Mouse (Mus musculus): Measurements from ENCODE around the gene Gmfg. TPM values are rescaled to one million over a fixed set of nuclear protein-coding genes. Genes with fewer than 3 reads are reported as not detected.
A peak's percentile ranks its signal among the peaks of the same experiment; 100 is the strongest.

The Gmfg gene
- total RNA-seq, 2 experiments from 2014 or later, result 1.8 to 3.1 TPM

DNA sequence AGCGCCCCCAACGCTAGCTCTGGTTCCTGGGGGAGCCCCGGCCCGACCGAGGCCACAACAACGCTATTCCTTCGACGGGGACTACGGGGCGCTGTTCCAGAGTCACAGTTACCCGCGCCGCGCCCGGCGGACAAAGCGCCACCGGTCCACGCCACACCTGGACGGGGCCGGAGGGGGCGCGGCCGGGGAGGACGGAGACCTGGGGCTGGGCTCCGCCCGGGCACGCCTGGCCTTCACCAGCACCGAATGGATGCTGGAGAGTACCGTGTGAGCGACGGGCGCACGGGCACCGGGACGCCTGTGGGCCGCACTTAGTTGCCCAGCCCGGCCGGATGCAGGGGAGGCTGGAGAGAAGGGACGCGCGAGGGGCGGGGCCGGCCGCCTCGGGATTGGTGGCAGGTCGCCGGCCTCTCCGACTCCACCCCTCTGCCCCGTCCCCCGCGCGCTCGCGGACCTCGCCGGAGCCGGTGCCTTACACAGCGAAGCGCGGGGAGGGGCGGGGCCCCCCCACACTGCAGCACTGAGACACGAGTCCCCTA lies 30.0 kb downstream of the Gmfg start:
- no peak for DNase-seq (ENCODE audit: low spot score in 2 of 2)

GRCm38 (mm10) chr7:28476191-28476590 lies 38.9 kb downstream of the Gmfg start:
- intact Hi-C loops (cut with DNase I), result no loop called here
- DNase-seq (ENCODE audit: low spot score in 2 of 2), result no peak

More for the DNA sequence above, 30.0 kb downstream of the Gmfg start:
- intact Hi-C loops (cut with DNase I), result no loop called here

- no peak for DNase-seq (ENCODE audit: low spot score in 2 of 2)
- intact Hi-C loops (cut with DNase I), result no loop called here
Observed at GRCm38 (mm10) chr7:28477363-28477762, 40.1 kb downstream of the Gmfg start.

DNA sequence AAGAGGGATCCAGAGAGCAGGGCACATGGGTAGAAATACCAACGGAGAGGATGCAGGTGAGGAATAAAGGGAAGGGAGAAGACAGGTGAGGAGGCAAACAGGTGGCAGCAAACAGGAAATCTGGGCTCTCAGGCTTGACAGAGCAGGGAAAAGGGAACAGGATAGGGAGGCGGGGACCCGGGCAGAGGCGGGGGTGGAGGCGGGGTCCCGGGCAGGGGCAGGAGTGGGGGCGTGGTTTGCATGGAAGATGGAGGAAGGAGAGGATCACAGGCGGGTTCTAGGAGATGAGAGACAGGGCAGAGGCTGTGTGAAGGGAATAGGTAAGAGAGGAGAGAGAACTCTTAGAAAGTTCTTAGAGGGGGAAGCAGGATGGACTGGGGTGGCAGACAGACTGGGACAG lies 41.6 kb downstream of the Gmfg start:
- no peak for DNase-seq (ENCODE audit: low spot score in 2 of 2)
- intact Hi-C loops (cut with DNase I), result no loop called here

GRCm38 (mm10) chr7:28482854-28483253 lies 45.6 kb downstream of the Gmfg start:
- intact Hi-C loops (cut with DNase I), result no loop called here

GRCm38 (mm10) chr7:28484192-28484591 lies 46.9 kb downstream of the Gmfg start:
- intact Hi-C loops (cut with DNase I), result no loop called here
- no peak for DNase-seq (ENCODE audit: low spot score in 2 of 2)

More at GRCm38 (mm10) chr7:28482854-28483253, 45.6 kb downstream of the Gmfg start:
- peak; percentile 26 to 72 for DNase-seq (ENCODE audit: low spot score in 2 of 2)

DNA sequence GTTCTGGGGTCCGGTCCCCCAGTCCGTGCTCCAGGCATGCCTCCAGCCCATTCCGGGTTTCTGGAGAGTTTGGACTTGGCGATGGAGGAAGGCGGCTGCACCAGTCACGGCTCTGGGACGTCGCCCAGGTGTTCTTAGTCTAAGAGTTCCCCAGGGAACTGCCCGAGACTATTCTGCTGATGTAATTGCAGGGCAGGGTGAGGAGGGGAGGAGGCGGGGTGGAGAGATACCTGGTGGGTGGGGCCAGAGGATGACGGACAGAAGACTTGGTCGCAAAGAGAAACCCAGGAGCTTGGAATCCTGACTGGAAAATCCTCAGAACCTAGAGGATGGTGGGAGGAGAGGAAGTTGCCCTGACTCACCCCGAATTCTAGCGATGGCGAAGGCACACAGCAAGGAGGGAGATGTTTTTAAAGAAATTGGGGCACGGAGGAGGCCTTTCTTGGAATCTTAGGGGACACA lies 50.8 kb downstream of the Gmfg start:
- peak; percentile 25 to 78 for DNase-seq (ENCODE audit: low spot score in 2 of 2)
- intact Hi-C loops (cut with DNase I), result no loop called here

- intact Hi-C loops (cut with DNase I), result loop anchor here (5.0 kb wide), 1 partner anchor 42 kb away; no protein-coding TSS in a partner anchor
- DNase-seq (ENCODE audit: low spot score in 2 of 2), result peak; percentile 27 to 36
Observed at GRCm38 (mm10) chr7:28490410-28490809, 53.2 kb downstream of the Gmfg start.

DNA sequence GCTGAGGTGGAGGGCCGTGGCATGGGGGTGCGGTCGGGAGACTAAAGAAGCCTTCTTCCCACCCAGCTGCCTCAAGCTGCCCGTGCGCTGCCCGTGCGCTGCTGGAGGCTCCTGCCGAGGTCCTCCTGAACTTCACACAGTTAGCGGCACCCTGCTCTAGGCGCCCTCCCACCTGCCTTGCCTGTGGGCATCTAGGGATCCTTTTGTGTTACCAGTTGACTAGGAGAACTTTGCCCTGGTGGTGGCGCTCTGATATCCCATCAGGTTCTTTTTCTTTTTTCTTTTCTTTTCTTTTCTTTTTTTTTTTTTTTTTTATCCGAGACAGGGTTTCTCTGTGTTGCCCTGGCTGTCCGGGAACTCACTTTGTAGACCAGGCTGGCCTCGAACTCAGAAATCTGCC lies 53.7 kb downstream of the Gmfg start:
- intact Hi-C loops (cut with DNase I), result loop anchor here (5.0 kb wide), 1 partner anchor 41 kb away; no protein-coding TSS in a partner anchor
- no peak for DNase-seq (ENCODE audit: low spot score in 2 of 2)

GRCm38 (mm10) chr7:28492310-28492709 lies 55.1 kb downstream of the Gmfg start:
- DNase-seq (ENCODE audit: low spot score in 2 of 2), result no peak
- intact Hi-C loops (cut with DNase I), result loop anchor here (5.0 kb wide), 1 partner anchor 40 kb away; no protein-coding TSS in a partner anchor

DNA sequence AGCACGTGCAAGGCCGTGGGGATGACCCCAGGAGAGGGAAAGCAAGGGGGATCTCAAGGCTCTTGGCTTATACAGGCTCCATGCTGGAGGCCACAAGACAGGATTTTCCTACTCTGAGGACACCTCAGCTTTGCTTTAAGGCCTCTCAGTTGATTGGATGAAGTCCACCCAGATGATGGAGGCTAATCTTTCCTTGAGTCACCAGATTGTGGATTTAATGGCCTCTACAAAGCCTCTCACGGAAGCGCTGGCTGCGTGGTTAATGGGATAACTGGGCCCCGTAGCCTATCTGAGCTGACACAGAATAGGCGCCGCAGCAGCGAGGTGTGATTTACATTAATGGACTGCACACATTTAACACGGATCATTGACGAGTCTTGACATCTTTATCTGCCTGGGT lies 58.2 kb downstream of the Gmfg start:
- no peak for DNase-seq (ENCODE audit: low spot score in 2 of 2)
- intact Hi-C loops (cut with DNase I), result no loop called here

Other genes with a start within 250 kb of the Gmfg start
- 10 to 100 TPM; 58.4 to 61.2 TPM for gene Eid2, start 169.6 kb upstream of the Gmfg start, total RNA-seq (2021)
- gene Eid2b, start 159.7 kb upstream of the Gmfg start, total RNA-seq (2021), result 10 to 100 TPM; 32.5 to 34.3 TPM
- 1 to 10 TPM in 1 of 2 experiments, under 1 TPM in 1; 0.25 to 1.7 TPM for gene Selenov, start 146.3 kb upstream of the Gmfg start, total RNA-seq (2021)
- 1 to 10 TPM; 1.4 to 2.0 TPM for gene Dll3, start 135.2 kb upstream of the Gmfg start, total RNA-seq (2021)
- gene Timm50, start 125.4 kb upstream of the Gmfg start, total RNA-seq (2021), result 10 to 100 TPM; 39.0 to 40.8 TPM
- gene Supt5, start 98.7 kb upstream of the Gmfg start, total RNA-seq (2021), result 100 to 1,000 TPM; 113 to 119 TPM
- gene Rps16, start 86.8 kb upstream of the Gmfg start, total RNA-seq (2021), result 100 to 1,000 TPM; 438 to 443 TPM
- 1 to 10 TPM; 5.0 to 6.7 TPM for gene Plekhg2, start 64.8 kb upstream of the Gmfg start, total RNA-seq (2021)
- gene Zfp36, start 57.2 kb upstream of the Gmfg start, total RNA-seq (2021), result 1 to 10 TPM; 2.2 to 2.9 TPM
- gene Med29, start 44.7 kb upstream of the Gmfg start, total RNA-seq (2021), result 10 to 100 TPM; 19.0 to 22.2 TPM
- gene Paf1, start 44.5 kb upstream of the Gmfg start, total RNA-seq (2021), result 10 to 100 TPM; 62.4 to 64.0 TPM
- gene Lrfn1, start 14.5 kb downstream of the Gmfg start, total RNA-seq (2021), result 10 to 100 TPM; 81.6 to 91.4 TPM
- not detected for gene Ifnl2, start 73.0 kb downstream of the Gmfg start, total RNA-seq (2021)
- gene Ifnl3, start 85.4 kb downstream of the Gmfg start, total RNA-seq (2021), result not detected
- gene Sycn, start 103.4 kb downstream of the Gmfg start, total RNA-seq (2021), result not detected
- gene Nccrp1, start 109.8 kb downstream of the Gmfg start, total RNA-seq (2021), result under 1 TPM; 0.46 to 0.50 TPM
- 10 to 100 TPM; 65.2 to 68.7 TPM for gene Samd4b, start 160.7 kb downstream of the Gmfg start, total RNA-seq (2021)
- 1 to 10 TPM; 8.1 to 8.3 TPM for gene Pak4, start 160.7 kb downstream of the Gmfg start, total RNA-seq (2021)
- 1 to 10 TPM; 1.1 to 1.6 TPM for gene Acp7, start 193.9 kb downstream of the Gmfg start, total RNA-seq (2021)